Mouse (Mus musculus): ENCODE data around the gene Hnrnpul2.

Gene Hnrnpul2

GRCm38 (mm10) chr19:8819596-8820423 is at the start of gene Hnrnpul2:
Gene Hnrnpul2 (plus strand): TSS chr19:8820010.
- DNase-seq (ENCODE audit: low spot score): peak; percentile 98

GRCm38 (mm10) chr19:8770567-8771270 is 49.1 kb upstream of the Hnrnpul2 start, which contains the start of gene Tmem223:
Gene Tmem223 (plus strand): TSS chr19:8770996.
- peak; percentile 81 for DNase-seq (ENCODE audit: low spot score)

- DNase-seq (ENCODE audit: low spot score): no peak
Observed at GRCm38 (mm10) chr19:8772996-8773395, 46.8 kb upstream of the Hnrnpul2 start.

GRCm38 (mm10) chr19:8773409-8773808 is 46.4 kb upstream of the Hnrnpul2 start:
- no peak for DNase-seq (ENCODE audit: low spot score)

GRCm38 (mm10) chr19:8774086-8774835 is 45.5 kb upstream of the Hnrnpul2 start, which contains the start of gene Tmem179b:
Gene Tmem179b (minus strand): TSS chr19:8774467.
- DNase-seq (ENCODE audit: low spot score): peak; percentile 96

- DNase-seq (ENCODE audit: low spot score): no peak
Observed at GRCm38 (mm10) chr19:8774951-8775421, 44.8 kb upstream of the Hnrnpul2 start.

GRCm38 (mm10) chr19:8786008-8786781 is 33.6 kb upstream of the Hnrnpul2 start, which contains the start of gene Taf6l:
Gene Taf6l (minus strand): TSS chr19:8786417.
- DNase-seq (ENCODE audit: low spot score): peak; percentile 86

- DNase-seq (ENCODE audit: low spot score): no peak
Observed at GRCm38 (mm10) chr19:8788521-8788920, 31.3 kb upstream of the Hnrnpul2 start.

GRCm38 (mm10) chr19:8789171-8789570 is 30.6 kb upstream of the Hnrnpul2 start:
- no peak for DNase-seq (ENCODE audit: low spot score)

- no peak for DNase-seq (ENCODE audit: low spot score)
Observed at GRCm38 (mm10) chr19:8790171-8790570, 29.6 kb upstream of the Hnrnpul2 start.

- peak; percentile 89 for DNase-seq (ENCODE audit: low spot score)
Observed at GRCm38 (mm10) chr19:8798264-8798946, 21.4 kb upstream of the Hnrnpul2 start, which contains the start of gene Polr2g. Gene Polr2g (minus strand): TSS chr19:8798577.

GRCm38 (mm10) chr19:8798947-8799315 is 20.9 kb upstream of the Hnrnpul2 start:
- no peak for DNase-seq (ENCODE audit: low spot score)

- peak; percentile 87 for DNase-seq (ENCODE audit: low spot score)
Observed at GRCm38 (mm10) chr19:8802130-8802821, 17.5 kb upstream of the Hnrnpul2 start, which contains the start of gene Zbtb3. Gene Zbtb3 (plus strand): TSS chr19:8802555.

GRCm38 (mm10) chr19:8803204-8803780 is 16.5 kb upstream of the Hnrnpul2 start:
- no peak for DNase-seq (ENCODE audit: low spot score)

GRCm38 (mm10) chr19:8803879-8804660 is 15.7 kb upstream of the Hnrnpul2 start:
- DNase-seq (ENCODE audit: low spot score): no peak

GRCm38 (mm10) chr19:8806810-8807209 is 13.0 kb upstream of the Hnrnpul2 start:
- DNase-seq (ENCODE audit: low spot score): no peak

GRCm38 (mm10) chr19:8815812-8816211 is 4.0 kb upstream of the Hnrnpul2 start:
- DNase-seq (ENCODE audit: low spot score): no peak

GRCm38 (mm10) chr19:8817001-8817400 is 2.8 kb upstream of the Hnrnpul2 start:
- no peak for DNase-seq (ENCODE audit: low spot score)

GRCm38 (mm10) chr19:8818301-8818798 is 1.5 kb upstream of the Hnrnpul2 start:
- no peak for DNase-seq (ENCODE audit: low spot score)
